Mouse (Mus musculus): ENCODE measurements at regions not wholly inside any gene's neighbourhood (a gene's known extent, or its start where the extent isn't known, plus 50 kb on each side); places are given as distances from the start of the nearest gene placed in this dataset.

DNA sequence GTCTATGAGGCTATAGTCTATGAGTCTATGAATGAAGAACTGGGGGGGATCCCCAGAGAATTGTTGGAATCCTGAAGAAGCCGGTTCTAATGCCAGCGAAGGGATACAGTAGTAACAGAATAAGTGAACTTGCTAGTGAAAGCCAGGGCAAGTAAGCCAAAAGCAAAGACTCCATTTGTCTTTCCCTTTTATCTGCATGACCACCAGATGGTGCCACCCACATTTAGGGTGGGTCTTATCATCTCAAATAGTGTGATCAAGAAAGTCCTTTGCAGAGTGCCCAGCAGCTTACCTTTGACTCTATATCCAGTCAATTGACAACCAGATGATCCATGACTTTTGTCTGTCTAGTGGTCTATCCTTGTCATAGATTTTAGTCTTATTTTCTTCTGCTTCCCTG lies 184.2 kb upstream of the Nmur2 start:
- Histone ChIP-seq H3K27me3 (ENCODE audit: control insufficient read depth, insufficient read depth, low read length) (no peaks in the 10 kb centered on the region), H3K9ac (ENCODE audit: low read depth, low read length) (no peak overlapping the region), H3K9me3 (ENCODE audit: control insufficient read depth, low read length) (no peaks in the 10 kb centered on the region), H3K36me3 (ENCODE audit: control insufficient read depth, insufficient read depth, low read length) (no peaks in the 10 kb centered on the region), H3K4me2 (replicated peaks; ENCODE audit: low read depth, low read length) (no peak overlapping the region), H3K27ac (ENCODE audit: low read depth, low read length) (no peak overlapping the region), H3K4me3 (ENCODE audit: low read depth, low read length) (no peak overlapping the region), H3K4me1 (replicated peaks; ENCODE audit: control insufficient read depth, insufficient read depth, low read length) (no peaks in the 10 kb centered on the region)
- 81% methylated on average over 2 of the region's 2 CpGs for WGBS
- ATAC-seq (ENCODE audit: low FRiP score) (no peak), DNase-seq (ENCODE audit: low spot score) (no peak)

DNA sequence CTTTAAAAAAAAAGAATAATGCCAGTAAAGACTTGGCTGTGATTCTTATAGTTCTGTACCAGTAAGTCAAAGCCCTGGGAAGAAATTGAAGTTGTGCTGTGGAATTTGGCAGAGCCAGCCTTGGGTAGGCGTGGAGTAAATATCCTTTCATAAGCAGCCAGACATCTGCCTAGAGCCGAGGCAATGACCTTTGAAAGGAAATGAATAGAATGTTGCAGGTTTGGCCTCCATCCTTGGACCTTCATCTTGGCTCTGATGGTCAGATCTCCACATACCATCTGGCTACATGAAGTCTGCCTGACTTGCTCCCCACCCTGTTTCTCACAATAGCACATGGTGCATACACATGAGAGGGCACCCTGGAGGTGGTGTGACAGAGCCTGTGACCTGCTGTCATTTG lies 174.9 kb upstream of the Nmur2 start:
- no peak for ATAC-seq (ENCODE audit: low FRiP score)
- no peak overlapping the region for H3K4me3 ChIP-seq (ENCODE audit: low read depth, low read length)
- no peaks in the 10 kb centered on the region for H3K9me3 ChIP-seq (ENCODE audit: control insufficient read depth, low read length)
- H3K27ac ChIP-seq (ENCODE audit: low read depth, low read length): no peak overlapping the region
- no peaks in the 10 kb centered on the region for H3K4me1 ChIP-seq (replicated peaks; ENCODE audit: control insufficient read depth, insufficient read depth, low read length)
- no peak overlapping the region for H3K9ac ChIP-seq (ENCODE audit: low read depth, low read length)
- no peaks in the 10 kb centered on the region for H3K27me3 ChIP-seq (ENCODE audit: control insufficient read depth, insufficient read depth, low read length)
- no peak for DNase-seq (ENCODE audit: low spot score)
- H3K4me2 ChIP-seq (replicated peaks; ENCODE audit: low read depth, low read length): no peak overlapping the region
- WGBS: 84% methylated on average over 2 of the region's 2 CpGs
- no peaks in the 10 kb centered on the region for H3K36me3 ChIP-seq (ENCODE audit: control insufficient read depth, insufficient read depth, low read length)

DNA sequence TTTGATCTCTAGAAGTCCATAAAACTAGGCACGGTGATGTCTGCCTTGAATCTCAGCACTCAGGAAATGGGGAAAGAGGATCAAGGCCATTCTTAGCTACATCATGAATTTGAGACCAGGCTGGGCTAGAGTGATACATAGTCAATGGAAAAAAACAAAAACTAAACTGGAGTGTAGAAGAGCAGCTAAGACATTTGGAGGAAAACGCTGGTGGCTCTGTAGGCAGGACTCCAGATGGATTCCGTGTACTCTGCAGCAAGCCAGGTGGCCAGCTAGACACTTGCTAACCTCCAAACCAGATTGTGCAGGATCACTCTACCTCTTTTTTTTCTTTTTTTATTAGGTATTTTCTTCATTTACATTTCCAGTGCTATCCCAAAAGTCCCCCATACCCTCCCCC lies 161.0 kb upstream of the Nmur2 start:
- no peak for DNase-seq (ENCODE audit: low spot score)
- no peak overlapping the region for H3K27ac ChIP-seq (ENCODE audit: low read depth, low read length)
- no peaks in the 10 kb centered on the region for H3K27me3 ChIP-seq (ENCODE audit: control insufficient read depth, insufficient read depth, low read length)
- no peak overlapping the region for H3K9ac ChIP-seq (ENCODE audit: low read depth, low read length)
- no peak overlapping the region for H3K4me2 ChIP-seq (replicated peaks; ENCODE audit: low read depth, low read length)
- WGBS: 93% methylated on average over 3 of the region's 3 CpGs
- no peak for ATAC-seq (ENCODE audit: low FRiP score)
- H3K36me3 ChIP-seq (ENCODE audit: control insufficient read depth, insufficient read depth, low read length): no peaks in the 10 kb centered on the region
- H3K9me3 ChIP-seq (ENCODE audit: control insufficient read depth, low read length): no peaks in the 10 kb centered on the region
- H3K4me1 ChIP-seq (replicated peaks; ENCODE audit: control insufficient read depth, insufficient read depth, low read length): no peaks in the 10 kb centered on the region
- H3K4me3 ChIP-seq (ENCODE audit: low read depth, low read length): no peak overlapping the region

DNA sequence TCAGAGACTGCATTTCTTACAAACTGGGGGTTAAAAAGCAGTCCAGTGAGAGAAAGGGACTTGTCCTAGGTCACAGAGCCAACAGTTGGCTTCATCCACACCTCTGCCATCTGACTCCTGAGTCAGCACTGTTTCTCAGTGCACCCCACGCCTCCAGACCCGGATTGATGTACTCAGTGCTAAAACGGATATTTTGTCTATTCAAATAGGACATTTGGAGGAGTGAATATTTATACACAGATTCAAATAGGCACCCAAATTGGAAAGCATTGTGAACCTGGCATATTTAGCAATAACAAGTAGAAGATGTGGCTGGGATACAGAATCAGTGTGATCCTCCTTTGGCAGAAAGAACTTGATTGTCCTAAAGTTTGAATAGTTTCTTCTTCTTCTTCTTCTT lies 154.5 kb upstream of the Nmur2 start:
- no peaks in the 10 kb centered on the region for H3K9me3 ChIP-seq (ENCODE audit: control insufficient read depth, low read length)
- H3K4me1 ChIP-seq (replicated peaks; ENCODE audit: control insufficient read depth, insufficient read depth, low read length): no peaks in the 10 kb centered on the region
- no peak overlapping the region for H3K9ac ChIP-seq (ENCODE audit: low read depth, low read length)
- H3K36me3 ChIP-seq (ENCODE audit: control insufficient read depth, insufficient read depth, low read length): no peaks in the 10 kb centered on the region
- H3K27me3 ChIP-seq (ENCODE audit: control insufficient read depth, insufficient read depth, low read length): no peaks in the 10 kb centered on the region
- H3K4me3 ChIP-seq (ENCODE audit: low read depth, low read length): no peak overlapping the region
- H3K4me2 ChIP-seq (replicated peaks; ENCODE audit: low read depth, low read length): no peak overlapping the region
- DNase-seq (ENCODE audit: low spot score): no peak
- ATAC-seq (ENCODE audit: low FRiP score): no peak
- WGBS: 77% methylated on average over 3 of the region's 3 CpGs
- H3K27ac ChIP-seq (ENCODE audit: low read depth, low read length): no peak overlapping the region

DNA sequence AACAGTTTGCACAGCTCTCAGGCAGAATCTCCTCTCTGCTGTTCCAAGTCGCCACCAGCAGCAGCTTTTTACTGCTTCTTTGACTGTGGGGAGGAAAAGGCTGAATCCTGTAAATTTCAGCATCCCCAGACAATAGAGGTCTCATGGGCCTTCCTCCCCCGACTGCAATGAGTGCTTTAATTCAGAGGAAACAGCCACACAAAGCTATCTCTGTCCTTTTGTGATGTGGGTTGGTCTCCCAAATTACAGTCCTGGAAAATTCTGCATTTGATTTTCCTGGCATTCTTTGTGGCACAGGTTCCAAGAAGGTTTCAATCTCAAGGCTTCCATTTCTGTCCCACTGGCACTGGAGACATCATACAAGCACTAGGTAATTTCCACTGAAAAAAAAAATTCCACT lies 152.6 kb upstream of the Nmur2 start:
- no peak for DNase-seq (ENCODE audit: low spot score)
- no peaks in the 10 kb centered on the region for H3K27me3 ChIP-seq (ENCODE audit: control insufficient read depth, insufficient read depth, low read length)
- H3K9ac ChIP-seq (ENCODE audit: low read depth, low read length): no peak overlapping the region
- H3K9me3 ChIP-seq (ENCODE audit: control insufficient read depth, low read length): no peaks in the 10 kb centered on the region
- no peak overlapping the region for H3K4me2 ChIP-seq (replicated peaks; ENCODE audit: low read depth, low read length)
- H3K36me3 ChIP-seq (ENCODE audit: control insufficient read depth, insufficient read depth, low read length): no peaks in the 10 kb centered on the region
- H3K4me3 ChIP-seq (ENCODE audit: low read depth, low read length): no peak overlapping the region
- H3K4me1 ChIP-seq (replicated peaks; ENCODE audit: control insufficient read depth, insufficient read depth, low read length): no peaks in the 10 kb centered on the region
- 55% methylated on average over 2 of the region's 2 CpGs for WGBS
- no peak for ATAC-seq (ENCODE audit: low FRiP score)
- H3K27ac ChIP-seq (ENCODE audit: low read depth, low read length): no peak overlapping the region

DNA sequence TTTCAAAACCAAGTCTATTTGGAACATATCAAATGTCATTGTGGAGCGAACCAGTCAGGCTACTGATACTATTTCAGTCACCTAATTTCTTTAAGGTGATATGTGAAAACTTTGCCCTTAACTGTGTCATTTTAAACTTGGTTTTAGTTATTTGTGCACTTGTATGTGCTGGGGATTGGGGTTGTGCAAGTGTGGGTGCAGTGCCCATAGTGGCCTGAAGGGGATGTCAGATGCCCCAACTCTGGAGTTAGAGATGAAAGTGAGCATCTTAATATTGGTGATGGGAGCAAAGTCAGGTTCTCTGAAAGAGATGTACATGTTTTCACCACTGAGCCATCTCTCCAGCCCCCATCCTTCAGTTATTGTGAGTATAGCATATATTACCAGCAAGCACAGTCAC lies 133.1 kb upstream of the Nmur2 start:
- 92% methylated on average over 1 of the region's 1 CpGs for WGBS

DNA sequence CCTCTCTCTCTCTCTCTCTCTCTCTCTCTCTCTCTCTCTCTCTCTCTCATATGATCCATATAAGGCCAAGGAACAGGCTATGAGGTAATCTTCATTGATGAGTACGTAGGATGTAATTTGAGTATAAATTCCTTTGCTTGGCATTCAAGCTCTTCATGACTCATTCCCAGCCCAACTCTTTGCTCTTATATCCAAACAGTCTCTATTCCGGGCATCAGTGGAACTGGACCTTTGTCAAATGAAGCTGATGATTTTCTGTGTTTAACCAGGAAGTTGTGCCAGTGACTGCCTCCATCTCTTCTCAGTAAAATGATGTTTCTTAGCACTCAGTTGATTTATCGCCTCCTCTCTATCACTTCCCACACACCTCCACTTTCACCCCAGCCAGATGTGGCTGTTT lies 132.4 kb upstream of the Nmur2 start:
- H3K9me3 ChIP-seq (ENCODE audit: control insufficient read depth, low read length): no peaks in the 10 kb centered on the region
- no peak for ATAC-seq (ENCODE audit: low FRiP score)
- no peak overlapping the region for H3K9ac ChIP-seq (ENCODE audit: low read depth, low read length)
- no peaks in the 10 kb centered on the region for H3K36me3 ChIP-seq (ENCODE audit: control insufficient read depth, insufficient read depth, low read length)
- DNase-seq (ENCODE audit: low spot score): no peak
- no peak overlapping the region for H3K27ac ChIP-seq (ENCODE audit: low read depth, low read length)
- H3K4me2 ChIP-seq (replicated peaks; ENCODE audit: low read depth, low read length): no peak overlapping the region
- H3K4me1 ChIP-seq (replicated peaks; ENCODE audit: control insufficient read depth, insufficient read depth, low read length): no peaks in the 10 kb centered on the region
- H3K4me3 ChIP-seq (ENCODE audit: low read depth, low read length): no peak overlapping the region
- no peaks in the 10 kb centered on the region for H3K27me3 ChIP-seq (ENCODE audit: control insufficient read depth, insufficient read depth, low read length)
- WGBS: 90% methylated on average over 3 of the region's 3 CpGs

More for the DNA sequence above, 133.1 kb upstream of the Nmur2 start:
- H3K9me3 ChIP-seq (ENCODE audit: control insufficient read depth, low read length): no peaks in the 10 kb centered on the region
- H3K4me2 ChIP-seq (replicated peaks; ENCODE audit: low read depth, low read length): no peak overlapping the region
- H3K27me3 ChIP-seq (ENCODE audit: control insufficient read depth, insufficient read depth, low read length): no peaks in the 10 kb centered on the region
- H3K4me3 ChIP-seq (ENCODE audit: low read depth, low read length): no peak overlapping the region
- H3K9ac ChIP-seq (ENCODE audit: low read depth, low read length): no peak overlapping the region
- no peak for ATAC-seq (ENCODE audit: low FRiP score)
- no peaks in the 10 kb centered on the region for H3K4me1 ChIP-seq (replicated peaks; ENCODE audit: control insufficient read depth, insufficient read depth, low read length)
- no peaks in the 10 kb centered on the region for H3K36me3 ChIP-seq (ENCODE audit: control insufficient read depth, insufficient read depth, low read length)
- no peak overlapping the region for H3K27ac ChIP-seq (ENCODE audit: low read depth, low read length)
- no peak for DNase-seq (ENCODE audit: low spot score)

DNA sequence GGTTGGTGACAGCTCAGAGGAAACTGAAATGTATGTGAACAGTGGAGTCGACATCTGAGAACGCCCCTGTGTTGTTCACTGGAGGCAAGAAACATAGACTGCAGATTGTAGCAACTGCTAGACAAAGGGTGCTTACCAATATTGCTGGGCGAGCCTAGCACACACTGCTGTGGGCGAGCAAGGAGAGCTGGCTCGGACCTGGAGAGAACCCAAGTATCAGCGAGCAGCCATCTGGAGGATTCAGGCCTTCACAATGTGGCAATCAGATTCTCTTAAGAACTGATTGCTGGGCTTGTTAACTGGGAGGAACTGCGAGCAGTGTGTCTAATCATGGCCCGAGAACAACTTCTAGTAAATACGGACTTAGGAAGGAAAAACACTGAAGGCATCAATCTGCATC lies 128.8 kb upstream of the Nmur2 start:
- no peaks in the 10 kb centered on the region for H3K36me3 ChIP-seq (ENCODE audit: control insufficient read depth, insufficient read depth, low read length)
- no peak overlapping the region for H3K4me3 ChIP-seq (ENCODE audit: low read depth, low read length)
- no peak overlapping the region for H3K4me2 ChIP-seq (replicated peaks; ENCODE audit: low read depth, low read length)
- WGBS: 80% methylated on average over 9 of the region's 9 CpGs
- H3K9me3 ChIP-seq (ENCODE audit: control insufficient read depth, low read length): no peaks in the 10 kb centered on the region
- no peak for ATAC-seq (ENCODE audit: low FRiP score)
- DNase-seq (ENCODE audit: low spot score): no peak
- no peak overlapping the region for H3K27ac ChIP-seq (ENCODE audit: low read depth, low read length)
- H3K4me1 ChIP-seq (replicated peaks; ENCODE audit: control insufficient read depth, insufficient read depth, low read length): no peaks in the 10 kb centered on the region
- no peaks in the 10 kb centered on the region for H3K27me3 ChIP-seq (ENCODE audit: control insufficient read depth, insufficient read depth, low read length)
- no peak overlapping the region for H3K9ac ChIP-seq (ENCODE audit: low read depth, low read length)

DNA sequence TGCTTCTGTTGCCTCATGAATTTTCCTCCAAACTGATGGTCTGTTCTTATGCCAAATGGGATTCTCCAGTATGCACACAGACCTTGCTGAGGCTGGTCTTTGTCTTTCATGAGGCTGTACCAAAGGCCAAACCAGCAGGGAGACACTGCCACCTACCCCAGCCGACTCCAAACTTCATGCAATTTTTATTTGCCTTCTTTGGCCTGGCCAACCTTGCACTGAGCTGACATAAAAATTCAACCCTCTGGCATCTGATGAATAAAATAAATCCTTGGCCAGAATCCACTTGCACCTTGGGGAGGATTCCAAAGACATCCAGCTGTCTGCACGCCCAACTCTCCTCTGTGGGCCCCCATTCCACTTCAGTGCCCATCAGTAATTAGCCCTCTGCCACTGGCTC lies 126.0 kb upstream of the Nmur2 start:
- DNase-seq (ENCODE audit: low spot score) (no peak), ATAC-seq (ENCODE audit: low FRiP score) (no peak)
- H3K9ac ChIP-seq (ENCODE audit: low read depth, low read length): no peak overlapping the region
- H3K27me3 ChIP-seq (ENCODE audit: control insufficient read depth, insufficient read depth, low read length): no peaks in the 10 kb centered on the region
- 57% methylated on average over 2 of the region's 2 CpGs for WGBS
- H3K4me2 ChIP-seq (replicated peaks; ENCODE audit: low read depth, low read length): no peak overlapping the region
- H3K4me3 ChIP-seq (ENCODE audit: low read depth, low read length): no peak overlapping the region
- no peaks in the 10 kb centered on the region for H3K36me3 ChIP-seq (ENCODE audit: control insufficient read depth, insufficient read depth, low read length)
- H3K4me1 ChIP-seq (replicated peaks; ENCODE audit: control insufficient read depth, insufficient read depth, low read length): no peaks in the 10 kb centered on the region
- H3K9me3 ChIP-seq (ENCODE audit: control insufficient read depth, low read length): no peaks in the 10 kb centered on the region
- no peak overlapping the region for H3K27ac ChIP-seq (ENCODE audit: low read depth, low read length)

Measured in hindbrain, embryonic 11.5 days (tissue).